Mouse (Mus musculus) MN1 (cell line): Measurements from ENCODE around the gene Olfr1489.
"Not testable (repeated sequence)": the region's sequence is repeated elsewhere in the genome, so short reads cannot be mapped to it uniquely, and the experiment has no call there.

Experiments
- DNase-seq: peaks from one replicate; pipeline ENCODE4 v3.0.0-alpha.2; 2016; ENCODE audit warnings: low spot score

Olfr1489 gene

DNA sequence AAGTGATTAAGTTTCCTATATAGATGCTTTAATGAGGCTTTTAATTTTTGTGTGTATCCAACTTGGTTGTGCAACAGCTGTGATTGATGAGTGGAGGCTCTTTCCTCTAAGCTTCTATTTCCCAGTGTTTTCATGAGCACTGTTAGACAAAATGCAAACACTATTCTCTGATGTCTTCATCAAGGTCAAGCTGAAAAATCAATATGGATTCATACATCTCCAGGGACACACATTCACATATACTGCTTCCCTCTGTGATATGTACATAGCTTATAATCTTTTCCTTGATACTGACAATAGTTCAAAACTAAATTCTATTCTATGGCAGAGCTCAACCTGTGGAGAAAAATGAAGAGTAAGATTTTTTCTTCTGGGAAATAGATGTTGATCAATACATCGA is at the start of gene Olfr1489:
TSS of gene Olfr1489 (plus strand) at position 301 of the 400 bp plus-strand sequence.
- no peak for DNase-seq

DNA sequence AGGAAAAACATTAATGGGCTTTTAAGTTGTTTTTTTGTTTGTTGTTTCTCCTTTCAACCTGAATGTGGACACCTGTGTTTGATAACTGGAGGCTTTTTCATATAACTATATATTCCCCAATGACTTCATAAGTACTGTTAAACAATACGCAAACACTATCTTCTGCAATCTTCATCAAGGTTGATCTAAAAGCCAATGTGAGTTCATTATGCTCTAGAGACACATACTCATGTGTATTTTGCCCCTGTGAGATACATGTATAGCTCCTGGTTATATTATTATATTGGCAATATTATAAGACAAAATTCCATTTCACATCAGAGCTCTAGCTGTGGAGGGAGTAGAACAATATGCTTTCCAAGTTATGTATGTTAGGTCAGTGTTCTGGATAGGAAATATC is 48.2 kb upstream of the Olfr1489 start, which contains the start of gene Olfr1484:
TSS of gene Olfr1484 (plus strand) at position 301 of the 400 bp plus-strand sequence.
- DNase-seq: no peak

DNA sequence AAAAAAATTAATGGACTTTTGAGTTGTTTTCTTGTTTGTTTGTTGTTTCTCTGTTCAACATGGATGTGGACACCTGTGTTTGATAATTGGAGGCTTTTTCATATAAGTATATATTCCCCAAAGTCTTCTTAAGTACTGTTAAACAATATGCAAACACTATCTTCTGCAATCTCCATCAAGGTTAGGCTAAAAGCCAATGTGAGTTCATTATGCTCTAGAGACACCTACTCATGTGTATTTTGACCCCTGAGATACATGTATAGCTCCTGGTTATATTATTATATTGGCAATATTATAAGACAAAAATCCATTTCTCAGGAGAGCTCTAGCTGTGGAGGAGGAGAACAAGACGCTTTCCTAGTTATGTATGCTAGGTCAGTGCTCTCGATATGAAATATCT is 14.3 kb upstream of the Olfr1489 start, which contains the start of gene Olfr1487:
TSS of gene Olfr1487 (plus strand) at position 301 of the 400 bp plus-strand sequence.
- not testable (repeated sequence) for DNase-seq

DNA sequence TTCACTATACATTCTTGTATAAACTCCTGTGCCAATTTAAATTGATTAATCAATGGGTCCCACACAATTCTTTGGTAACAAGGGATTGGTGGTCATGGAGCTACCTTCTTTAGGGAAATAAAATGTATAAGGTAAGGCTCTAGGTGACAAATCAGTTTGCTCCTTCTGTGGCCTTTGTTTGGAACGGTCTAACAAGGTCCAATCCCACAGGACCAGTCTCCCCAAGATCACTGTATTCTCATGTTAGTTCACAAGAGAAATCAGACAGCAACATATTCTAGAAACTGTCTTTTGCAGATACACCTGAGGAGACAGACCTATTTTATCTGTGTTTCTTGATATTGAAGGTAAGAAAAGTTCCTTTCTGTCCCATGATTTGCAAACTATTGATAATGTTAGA is 19.4 kb downstream of the Olfr1489 start, which contains the start of gene Olfr1490:
TSS of gene Olfr1490 (plus strand) at position 301 of the 400 bp plus-strand sequence.
- no peak for DNase-seq
